Mouse (Mus musculus): ENCODE measurements at regions not wholly inside any gene's neighbourhood (a gene's known extent, or its start where the extent isn't known, plus 50 kb on each side); places are given as distances from the start of the nearest gene placed in this dataset.
"Not testable (repeated sequence)": the region's sequence is repeated elsewhere in the genome, so short reads cannot be mapped to it uniquely, and the experiment has no call there.

GRCm38 (mm10) chr3:128394805-128395204, 498.7 kb upstream of the Fam241a start:
- 90% methylated on average over 3 of the region's 3 CpGs for WGBS
- H3K27ac ChIP-seq (ENCODE audit: low read length) = no peak overlapping the region
- H3K27me3 ChIP-seq (replicated peaks; ENCODE audit: insufficient read depth, low read length) = no peaks in the 10 kb centered on the region
- H3K36me3 ChIP-seq (ENCODE audit: insufficient read depth, low read length) = no peaks in the 10 kb centered on the region
- H3K4me1 ChIP-seq (ENCODE audit: insufficient read depth, low read depth, low read length) = no peaks in the 10 kb centered on the region
- no peak overlapping the region for H3K9ac ChIP-seq (replicated peaks; ENCODE audit: low read depth)
- H3K9me3 ChIP-seq (ENCODE audit: low read length) = no peaks in the 10 kb centered on the region
- TF ChIP-seq CTCF (IDR thresholded peaks at IDR 0.05) (no peak), EP300 (IDR thresholded peaks at IDR 0.05) (no peak)
- DNase-seq (ENCODE audit: low spot score) (no peak), ATAC-seq (no peak)
- no peak overlapping the region for H3K4me3 ChIP-seq (ENCODE audit: low read depth, low read length)
- no peak overlapping the region for H3K4me2 ChIP-seq (replicated peaks; ENCODE audit: low read depth, low read length)

- no peaks in the 10 kb centered on the region for H3K9me3 ChIP-seq (ENCODE audit: low read length)
- no peak overlapping the region for H3K4me3 ChIP-seq (ENCODE audit: low read depth, low read length)
- H3K4me2 ChIP-seq (replicated peaks; ENCODE audit: low read depth, low read length) = no peak overlapping the region
- TF ChIP-seq CTCF (IDR thresholded peaks at IDR 0.05) (no peak), EP300 (IDR thresholded peaks at IDR 0.05) (no peak)
- no peaks in the 10 kb centered on the region for H3K36me3 ChIP-seq (ENCODE audit: insufficient read depth, low read length)
- no peak for ATAC-seq
- DNase-seq (ENCODE audit: low spot score) = no peak
- H3K27ac ChIP-seq (ENCODE audit: low read length) = no peak overlapping the region
- no peaks in the 10 kb centered on the region for H3K27me3 ChIP-seq (replicated peaks; ENCODE audit: insufficient read depth, low read length)
- no peak overlapping the region for H3K9ac ChIP-seq (replicated peaks; ENCODE audit: low read depth)
- 81% methylated on average over 4 of the region's 4 CpGs for WGBS
- H3K4me1 ChIP-seq (ENCODE audit: insufficient read depth, low read depth, low read length) = no peaks in the 10 kb centered on the region
Observed at GRCm38 (mm10) chr3:128380579-128380978, 484.5 kb upstream of the Fam241a start.

- H3K9ac ChIP-seq (replicated peaks; ENCODE audit: low read depth) = no peak overlapping the region
- no peaks in the 10 kb centered on the region for H3K36me3 ChIP-seq (ENCODE audit: insufficient read depth, low read length)
- DNase-seq (ENCODE audit: low spot score) (no peak), ATAC-seq (no peak)
- no peak overlapping the region for H3K4me2 ChIP-seq (replicated peaks; ENCODE audit: low read depth, low read length)
- H3K4me3 ChIP-seq (ENCODE audit: low read depth, low read length) = no peak overlapping the region
- no peaks in the 10 kb centered on the region for H3K9me3 ChIP-seq (ENCODE audit: low read length)
- TF ChIP-seq EP300 (IDR thresholded peaks at IDR 0.05) = no peak
- TF ChIP-seq CTCF (IDR thresholded peaks at IDR 0.05) = no peak
- H3K27me3 ChIP-seq (replicated peaks; ENCODE audit: insufficient read depth, low read length) = no peaks in the 10 kb centered on the region
- no peaks in the 10 kb centered on the region for H3K4me1 ChIP-seq (ENCODE audit: insufficient read depth, low read depth, low read length)
- no peak overlapping the region for H3K27ac ChIP-seq (ENCODE audit: low read length)
- WGBS = 57% methylated on average over 5 of the region's 5 CpGs
Observed at GRCm38 (mm10) chr3:128369521-128370127, 473.5 kb upstream of the Fam241a start.

GRCm38 (mm10) chr3:128362310-128362709, 466.2 kb upstream of the Fam241a start:
- Histone ChIP-seq H3K9me3 (ENCODE audit: low read length) (no peaks in the 10 kb centered on the region), H3K27me3 (replicated peaks; ENCODE audit: insufficient read depth, low read length) (no peaks in the 10 kb centered on the region), H3K9ac (replicated peaks; ENCODE audit: low read depth) (no peak overlapping the region), H3K4me1 (ENCODE audit: insufficient read depth, low read depth, low read length) (no peaks in the 10 kb centered on the region), H3K27ac (ENCODE audit: low read length) (no peak overlapping the region), H3K4me2 (replicated peaks; ENCODE audit: low read depth, low read length) (no peak overlapping the region), H3K4me3 (ENCODE audit: low read depth, low read length) (no peak overlapping the region), H3K36me3 (ENCODE audit: insufficient read depth, low read length) (no peaks in the 10 kb centered on the region)
- no peak for ATAC-seq
- 76% methylated on average over 2 of the region's 2 CpGs for WGBS
- TF ChIP-seq EP300 (IDR thresholded peaks at IDR 0.05) (no peak), CTCF (IDR thresholded peaks at IDR 0.05) (no peak)
- no peak for DNase-seq (ENCODE audit: low spot score)

DNA sequence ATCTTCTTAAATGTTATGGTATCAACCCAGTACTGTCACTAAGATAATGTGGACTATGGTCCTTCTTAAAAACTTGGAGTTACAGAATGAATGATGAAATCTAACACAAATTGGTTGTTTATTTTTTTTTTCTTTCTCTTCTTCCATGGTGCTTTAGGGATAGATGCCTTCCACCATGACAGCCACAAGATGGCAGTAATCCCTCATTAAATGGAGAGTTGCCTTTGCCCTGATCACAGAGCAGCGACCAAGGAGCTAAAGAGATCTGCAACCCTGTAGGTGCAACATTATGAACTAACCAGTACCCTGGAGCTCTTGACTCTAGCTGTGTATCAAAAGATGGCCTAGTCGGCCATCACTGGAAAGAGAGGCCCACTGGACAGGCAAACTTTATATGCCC, 453.0 kb upstream of the Fam241a start:
- not testable (repeated sequence) for H3K9me3 ChIP-seq (ENCODE audit: low read length); H3K9ac ChIP-seq (replicated peaks; ENCODE audit: low read depth); H3K36me3 ChIP-seq (ENCODE audit: insufficient read depth, low read length); H3K4me3 ChIP-seq (ENCODE audit: low read depth, low read length); H3K4me2 ChIP-seq (replicated peaks; ENCODE audit: low read depth, low read length); H3K27me3 ChIP-seq (replicated peaks; ENCODE audit: insufficient read depth, low read length); H3K4me1 ChIP-seq (ENCODE audit: insufficient read depth, low read depth, low read length); ATAC-seq; H3K27ac ChIP-seq (ENCODE audit: low read length)
- DNase-seq (ENCODE audit: low spot score) = peak; percentile 72
- 7% methylated on average over 2 of the region's 2 CpGs for WGBS
- peak; percentile 75 for TF ChIP-seq CTCF (IDR thresholded peaks at IDR 0.05)

GRCm38 (mm10) chr3:128347782-128348574, 451.9 kb upstream of the Fam241a start:
- WGBS = 46% methylated on average over 8 of the region's 8 CpGs
- ATAC-seq (no peak), DNase-seq (ENCODE audit: low spot score) (no peak)
- Histone ChIP-seq H3K36me3 (ENCODE audit: insufficient read depth, low read length) (no peaks in the 10 kb centered on the region), H3K27ac (ENCODE audit: low read length) (no peak overlapping the region), H3K4me1 (ENCODE audit: insufficient read depth, low read depth, low read length) (no peaks in the 10 kb centered on the region), H3K4me2 (replicated peaks; ENCODE audit: low read depth, low read length) (no peak overlapping the region), H3K9ac (replicated peaks; ENCODE audit: low read depth) (no peak overlapping the region), H3K4me3 (ENCODE audit: low read depth, low read length) (no peak overlapping the region), H3K27me3 (replicated peaks; ENCODE audit: insufficient read depth, low read length) (no peaks in the 10 kb centered on the region), H3K9me3 (ENCODE audit: low read length) (no peaks in the 10 kb centered on the region)
- no peak for TF ChIP-seq EP300 (IDR thresholded peaks at IDR 0.05)
- TF ChIP-seq CTCF (IDR thresholded peaks at IDR 0.05) = peak; percentile 30

Data from lung, postnatal 0 days (tissue).